Mouse (Mus musculus): ENCODE data around the gene Ift46. TPM values are rescaled to one million over a fixed set of nuclear protein-coding genes. Genes with fewer than 3 reads are reported as not detected.
A peak's percentile ranks its signal among the peaks of the same experiment; 100 is the strongest.

The Ift46 gene
- total and polyA plus RNA-seq, 3 experiments = 30.2 to 51.9 TPM; not detected in 1

DNA sequence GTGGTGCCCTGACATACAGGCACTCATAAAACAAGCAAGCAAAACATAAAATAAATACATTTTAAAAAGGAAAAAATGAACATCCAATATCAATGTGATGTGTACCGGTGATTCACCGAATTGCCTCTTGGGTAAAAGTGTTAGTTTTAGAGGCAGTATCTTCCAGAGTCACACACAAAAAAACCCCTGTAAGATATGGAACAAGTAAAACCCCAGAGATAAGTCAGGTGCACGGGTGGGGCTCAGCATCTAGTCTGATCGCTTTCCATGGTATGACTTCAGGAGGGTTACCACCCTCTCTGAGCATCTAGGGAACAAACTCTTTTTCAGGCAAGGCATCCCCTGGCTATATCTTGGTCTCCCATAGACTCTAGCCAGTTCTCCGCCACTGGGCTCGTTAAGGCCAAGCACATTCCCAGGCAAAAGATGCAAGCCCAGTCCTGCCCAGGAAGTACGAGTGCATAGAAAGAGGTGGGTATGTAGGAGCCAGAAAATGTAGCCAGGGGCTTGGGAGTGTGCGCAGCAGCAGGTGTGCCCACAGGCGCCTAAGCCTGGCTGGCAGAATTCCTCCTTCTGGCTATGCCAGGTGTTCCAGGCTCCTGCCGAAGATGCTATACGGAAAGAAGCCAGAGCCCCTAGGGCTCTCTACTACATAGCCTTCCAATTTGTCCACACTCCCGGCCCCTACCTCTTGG, 48.6 kb upstream of the Ift46 start:
- Histone ChIP-seq H3K4me1 (ENCODE audit: control insufficient read depth in 1 of 2, insufficient read depth in 2 of 2, low read length in 2 of 2) (peaks cover 32 to 50% of the 10 kb centered on the region in 2 experiments), H3K4me3 (ENCODE audit: control insufficient read depth in 1 of 2, insufficient read depth in 1 of 2, low read depth in 2 of 2, low read length in 2 of 2) (no peak overlapping the region), H3K36me3 (ENCODE audit: control insufficient read depth in 1 of 2, insufficient read depth in 2 of 2, low read length in 2 of 2) (peaks cover 0 to 31% of the 10 kb centered on the region in 2 experiments; a peak in 2 of 4 replicates), H3K9me3 (replicated peaks; ENCODE audit: insufficient read depth, low read length) (no peaks in the 10 kb centered on the region), H3K9ac (ENCODE audit: control insufficient read depth, low read depth, low read length, poor library complexity, severe bottlenecking) (no peak overlapping the region), H3K79me2 (ENCODE audit: control insufficient read depth, insufficient read depth, low read length, poor library complexity) (no peaks in the 10 kb centered on the region; the same call in 1 of the 2 replicates), H3K27me3 (ENCODE audit: control insufficient read depth in 1 of 2, insufficient read depth in 2 of 2, low read length in 2 of 2) (no peaks in the 10 kb centered on the region), H3K27ac (ENCODE audit: control insufficient read depth, low read depth, low read length) (0 out of 2 replicates have a peak overlapping the region, but pooled peaks have one; percentile 26)
- TF ChIP-seq UBTF (IDR thresholded peaks at IDR 0.05; ENCODE audit: borderline replicate concordance, insufficient read depth, low read depth, low read length) (no peak), POLR2AphosphoS2 (IDR thresholded peaks at IDR 0.05; ENCODE audit: low read length) (no peak), NRF1 (IDR thresholded peaks at IDR 0.05; ENCODE audit: insufficient read depth, low read depth, low read length, poor library complexity, severe bottlenecking) (no peak), SIN3A (IDR thresholded peaks at IDR 0.05; ENCODE audit: low read length) (no peak; the same call in 1 of the 2 replicates), RCOR1 (IDR thresholded peaks at IDR 0.05; ENCODE audit: low read depth, low read length) (peak; percentile 49; the same call in 1 of the 2 replicates), ELF1 (IDR thresholded peaks at IDR 0.05; ENCODE audit: low read depth, low read length) (no peak), KAT2A (conservative IDR thresholded peaks at IDR 0.05; ENCODE audit: low read depth, low read length) (no peak), TBP (IDR thresholded peaks at IDR 0.05; ENCODE audit: low read depth, low read length) (no peak), MEF2A (IDR thresholded peaks at IDR 0.05; ENCODE audit: extremely low read depth, insufficient replicate concordance, low read depth, low read length, poor library complexity, severe bottlenecking) (no peak), ETS1 (IDR thresholded peaks at IDR 0.05; ENCODE audit: low read depth, low read length) (peak; percentile 68), SMC3 (IDR thresholded peaks at IDR 0.05; ENCODE audit: low read depth, low read length) (no peak), USF1 (IDR thresholded peaks at IDR 0.05; ENCODE audit: low read depth, low read length) (no peak), JUND (IDR thresholded peaks at IDR 0.05; ENCODE audit: low read depth, low read length) (no peak), MAX (IDR thresholded peaks at IDR 0.05; ENCODE audit: low read length) (no peak), BHLHE40 (IDR thresholded peaks at IDR 0.05; ENCODE audit: borderline replicate concordance, low read depth, low read length) (peak; percentile 68; the same call in 1 of the 2 replicates), MAZ (IDR thresholded peaks at IDR 0.05; ENCODE audit: low read depth, low read length) (no peak), ZKSCAN1 (IDR thresholded peaks at IDR 0.05; ENCODE audit: low read depth, low read length) (no peak), ZMIZ1 (IDR thresholded peaks at IDR 0.05; ENCODE audit: low read depth, low read length) (no peak), MXI1 (IDR thresholded peaks at IDR 0.05; ENCODE audit: low read depth, low read length) (no peak), TCF12 (IDR thresholded peaks at IDR 0.05; ENCODE audit: low read depth, low read length) (peak; percentile 74), MYB (IDR thresholded peaks at IDR 0.05; ENCODE audit: low read depth, low read length) (no peak), E2F4 (IDR thresholded peaks at IDR 0.05; ENCODE audit: borderline replicate concordance, low read depth, low read length) (no peak), MYC (IDR thresholded peaks at IDR 0.05; ENCODE audit: low read depth, low read length) (no peak), NELFE (IDR thresholded peaks at IDR 0.05; ENCODE audit: low read depth, low read length) (no peak), GATA1 (IDR thresholded peaks at IDR 0.05; ENCODE audit: low read depth, low read length) (peak; percentile 67), HCFC1 (IDR thresholded peaks at IDR 0.05; ENCODE audit: low read depth, low read length) (0 out of 2 replicates have a peak, but pooled peaks have one; percentile 13), ZNF384 (IDR thresholded peaks at IDR 0.05; ENCODE audit: low read depth, low read length) (0 out of 2 replicates have a peak, but pooled peaks have one; percentile 25), POLR2A (IDR thresholded peaks at IDR 0.05; ENCODE audit: control insufficient read depth in 1 of 2, insufficient read depth in 1 of 2, low read depth in 1 of 2, low read length in 2 of 2, poor library complexity in 1 of 2) (no peak), RAD21 (IDR thresholded peaks at IDR 0.05; ENCODE audit: low read depth, low read length) (no peak), USF2 (IDR thresholded peaks at IDR 0.05; ENCODE audit: borderline replicate concordance in 1 of 2, insufficient read depth in 1 of 2, low read depth in 1 of 2, low read length in 2 of 2) (no peak), EP300 (IDR thresholded peaks at IDR 0.05; ENCODE audit: low read depth in 1 of 2, low read length in 2 of 2) (peak; percentile 58 to 63; a peak in 3 of 4 replicates), ZC3H11A (IDR thresholded peaks at IDR 0.05; ENCODE audit: low read depth, low read length) (no peak), CHD2 (IDR thresholded peaks at IDR 0.05; ENCODE audit: low read length) (no peak), POLR2AphosphoS5 (IDR thresholded peaks at IDR 0.05; ENCODE audit: borderline replicate concordance, low read depth, low read length) (no peak), CHD1 (IDR thresholded peaks at IDR 0.05; ENCODE audit: low read depth, low read length) (no peak), CTCF (IDR thresholded peaks at IDR 0.05 in 2 of 3, conservative IDR thresholded peaks at IDR 0.05 in 1 of 3; ENCODE audit: control insufficient read depth in 1 of 3, insufficient read depth in 1 of 3, low read depth in 2 of 3, low read length in 3 of 3, poor library complexity in 1 of 3, severe bottlenecking in 1 of 3) (no peak)
- peak; percentile 52 for DNase-seq (ENCODE audit: low read depth, low spot score)
